Mouse (Mus musculus): ENCODE data around the gene Def8. TPM values are rescaled to one million over a fixed set of nuclear protein-coding genes. Genes with fewer than 3 reads are reported as not detected.

The Def8 gene
- 10 to 100 TPM; 75.4 to 77.6 TPM for total RNA-seq (2021)

DNA sequence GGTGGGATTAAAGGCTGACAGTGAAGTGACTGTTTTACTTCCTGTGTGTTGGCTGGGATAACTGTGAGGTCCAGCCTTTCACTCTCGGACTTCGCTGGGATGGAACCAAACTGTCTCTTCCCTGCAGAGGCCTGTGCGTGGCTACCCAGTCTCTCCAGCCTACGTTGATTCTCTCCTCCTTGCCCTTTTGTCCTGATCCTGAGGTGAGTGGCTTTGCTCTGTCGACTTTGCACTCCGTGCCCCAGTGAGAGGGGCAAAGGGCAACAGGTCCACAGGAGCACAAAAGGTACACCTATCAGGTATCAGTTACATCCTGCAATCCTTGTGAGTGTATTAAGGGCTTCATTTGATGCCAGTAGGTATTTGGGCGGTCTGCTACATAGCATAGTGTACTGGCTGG is at the start of gene Def8:
Def8 (plus strand) TSS at position 87 of the 400 bp plus-strand sequence.
- no peak for DNase-seq (ENCODE audit: extremely low spot score in 1 of 2, low spot score in 2 of 2)
- intact Hi-C loops (cut with DNase I), result no loop called here

- intact Hi-C loops (cut with DNase I), result no loop called here
- peak; percentile 91 to 96 for DNase-seq (ENCODE audit: extremely low spot score in 1 of 2, low spot score in 2 of 2)
These were observed 49.1 kb upstream of the Def8 start for GRCm38 (mm10) chr8:123374239-123374578.

DNA sequence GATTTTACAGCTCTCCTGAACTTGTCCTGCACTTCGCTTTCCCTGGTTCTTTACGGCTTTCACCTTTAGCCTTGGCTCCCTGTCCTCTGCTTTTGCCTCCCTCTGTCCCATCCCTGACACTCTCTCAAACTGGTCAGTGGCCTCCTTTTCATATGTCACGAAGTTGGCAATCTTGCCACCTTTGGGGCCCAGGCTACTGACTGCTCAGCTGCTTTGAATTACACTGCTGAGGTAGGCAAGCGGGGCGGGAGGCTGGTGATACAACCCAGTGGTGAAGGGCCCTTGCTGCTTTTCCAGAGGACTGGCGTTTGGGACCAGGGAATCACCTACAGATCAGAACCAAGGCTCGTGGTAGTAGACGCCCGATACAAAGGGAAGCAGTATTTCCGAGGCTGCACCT is 47.6 kb upstream of the Def8 start:
- intact Hi-C loops (cut with DNase I), result no loop called here
- no peak for DNase-seq (ENCODE audit: extremely low spot score in 1 of 2, low spot score in 2 of 2)

GRCm38 (mm10) chr8:123376106-123376505 is 47.2 kb upstream of the Def8 start:
- intact Hi-C loops (cut with DNase I), result no loop called here
- DNase-seq (ENCODE audit: extremely low spot score in 1 of 2, low spot score in 2 of 2), result no peak

DNA sequence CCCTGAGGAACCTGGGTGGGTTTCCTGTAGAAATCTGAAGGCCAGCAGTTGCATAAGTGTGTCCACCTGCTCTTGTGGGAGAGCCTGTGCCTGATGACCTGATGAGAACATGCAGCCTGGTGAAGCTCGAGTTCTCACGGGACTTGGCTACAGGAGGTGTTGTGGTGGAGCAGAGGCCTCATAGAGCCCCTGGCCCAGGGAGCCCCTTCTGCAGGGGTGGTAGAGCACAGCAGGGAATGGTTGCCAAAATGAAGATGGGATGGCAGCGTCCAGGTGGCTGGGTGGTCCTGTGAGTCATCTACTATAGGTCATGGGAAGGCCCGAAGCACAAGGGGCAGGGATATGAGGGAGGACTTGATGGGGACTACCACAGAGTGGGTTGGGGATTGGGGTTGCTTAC is 41.6 kb upstream of the Def8 start:
- intact Hi-C loops (cut with DNase I), result no loop called here
- DNase-seq (ENCODE audit: extremely low spot score in 1 of 2, low spot score in 2 of 2), result no peak

GRCm38 (mm10) chr8:123382516-123382915 is 40.8 kb upstream of the Def8 start:
- no peak for DNase-seq (ENCODE audit: extremely low spot score in 1 of 2, low spot score in 2 of 2)
- intact Hi-C loops (cut with DNase I), result no loop called here

DNA sequence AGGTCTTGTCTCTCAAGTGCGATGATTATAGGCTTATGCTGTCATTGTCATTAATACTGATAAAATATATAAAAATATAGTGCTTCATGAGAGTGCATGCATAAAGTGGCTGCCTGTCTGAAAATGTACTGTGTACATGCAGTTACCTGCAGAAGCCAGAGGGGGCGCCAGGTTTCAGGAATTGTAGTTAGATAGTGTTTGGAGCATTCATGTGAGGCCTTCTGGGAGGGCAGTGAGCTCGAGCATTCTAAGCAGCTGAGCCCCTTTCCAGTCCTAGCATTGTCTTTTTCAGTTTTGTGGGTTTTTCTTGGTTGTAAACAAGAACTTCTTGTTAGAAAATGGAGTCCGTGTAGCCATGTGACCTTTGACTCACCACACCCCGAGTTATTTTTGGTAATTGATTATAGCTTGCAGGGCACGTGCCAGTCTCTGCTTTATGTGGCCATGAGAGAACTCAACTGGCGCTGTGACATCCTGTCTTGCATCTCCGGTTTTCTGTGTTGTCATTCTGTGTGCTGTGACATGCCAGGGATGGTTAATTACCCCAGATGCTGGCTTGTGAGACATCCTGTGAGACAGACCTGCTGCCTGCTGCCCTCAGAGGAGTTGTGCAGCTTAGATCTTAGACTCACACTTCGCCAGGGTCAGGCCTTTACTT is 38.3 kb upstream of the Def8 start:
- DNase-seq (ENCODE audit: extremely low spot score in 1 of 2, low spot score in 2 of 2), result no peak
- intact Hi-C loops (cut with DNase I), result no loop called here

- intact Hi-C loops (cut with DNase I), result no loop called here
- no peak for DNase-seq (ENCODE audit: extremely low spot score in 1 of 2, low spot score in 2 of 2)
These were observed 36.3 kb upstream of the Def8 start for GRCm38 (mm10) chr8:123387041-123387440.

DNA sequence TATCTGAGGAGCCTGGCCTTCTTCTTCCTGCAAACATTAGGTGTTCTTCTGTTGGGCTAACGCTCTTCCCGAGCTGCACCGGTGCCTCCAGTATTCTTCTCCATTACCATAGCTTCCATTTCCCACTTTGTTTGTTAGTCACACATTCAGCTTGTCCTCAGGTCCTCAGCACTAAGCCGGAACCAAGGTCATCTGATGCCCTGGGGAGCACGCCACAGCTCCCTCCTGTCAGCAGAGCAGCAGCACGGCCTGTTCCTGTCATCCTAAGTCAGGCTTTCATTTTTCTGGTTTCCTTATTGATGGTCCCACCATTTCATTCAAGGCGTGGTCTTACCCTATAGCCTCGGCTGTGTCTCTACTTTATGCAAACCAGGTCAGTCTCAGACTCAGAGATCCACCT is 35.5 kb upstream of the Def8 start:
- no peak for DNase-seq (ENCODE audit: extremely low spot score in 1 of 2, low spot score in 2 of 2)
- intact Hi-C loops (cut with DNase I), result no loop called here

- intact Hi-C loops (cut with DNase I), result no loop called here
- DNase-seq (ENCODE audit: extremely low spot score in 1 of 2, low spot score in 2 of 2), result no peak
These were observed 34.3 kb upstream of the Def8 start for GRCm38 (mm10) chr8:123389026-123389425.

DNA sequence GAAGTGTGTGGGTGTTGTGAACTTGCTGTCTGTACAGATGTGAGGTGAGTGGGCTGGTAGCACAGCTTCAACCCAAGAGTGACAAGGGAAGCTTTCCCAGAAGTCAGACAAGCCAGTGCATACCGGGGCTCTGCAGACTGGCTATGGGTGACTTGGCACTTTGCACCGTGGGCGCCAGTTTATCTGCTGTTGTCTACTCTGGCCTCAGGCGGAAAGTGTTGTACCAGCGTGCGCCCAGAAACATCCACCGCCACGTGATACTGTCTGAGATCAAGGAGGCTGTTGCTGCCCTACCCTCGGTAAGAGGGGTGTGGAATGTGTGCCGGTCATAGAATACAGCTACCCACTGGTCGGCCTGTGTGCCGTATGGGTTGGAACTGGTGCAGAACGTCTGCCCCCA is 25.0 kb upstream of the Def8 start:
- DNase-seq (ENCODE audit: extremely low spot score in 1 of 2, low spot score in 2 of 2), result peak in 1 of 2 experiments; percentile 18
- intact Hi-C loops (cut with DNase I), result no loop called here

DNA sequence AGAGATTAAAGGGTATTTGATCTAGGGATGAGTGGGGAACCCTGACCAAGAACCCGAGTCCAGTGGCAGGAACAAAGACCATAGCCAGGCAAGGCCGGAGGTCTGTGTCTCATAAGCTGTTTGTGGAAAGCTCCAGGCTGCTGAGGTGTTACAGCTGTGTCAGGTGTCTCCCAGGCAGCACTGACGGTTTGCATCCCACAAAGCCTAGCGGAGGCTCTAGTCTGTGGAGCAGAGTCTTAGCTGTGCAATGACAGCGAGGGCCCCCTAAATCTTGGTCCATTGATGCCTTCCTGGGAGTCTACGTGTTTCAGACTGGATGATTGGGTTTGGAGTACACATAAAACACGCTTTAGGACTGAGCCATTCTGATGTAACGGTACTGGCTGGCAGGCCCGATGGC is 21.4 kb upstream of the Def8 start:
- DNase-seq (ENCODE audit: extremely low spot score in 1 of 2, low spot score in 2 of 2), result no peak
- intact Hi-C loops (cut with DNase I), result no loop called here

- intact Hi-C loops (cut with DNase I), result no loop called here
- DNase-seq (ENCODE audit: extremely low spot score in 1 of 2, low spot score in 2 of 2), result no peak
These were observed 20.5 kb upstream of the Def8 start for GRCm38 (mm10) chr8:123402730-123403326.

GRCm38 (mm10) chr8:123404521-123404920 is 18.8 kb upstream of the Def8 start:
- intact Hi-C loops (cut with DNase I), result no loop called here
- DNase-seq (ENCODE audit: extremely low spot score in 1 of 2, low spot score in 2 of 2), result no peak

- intact Hi-C loops (cut with DNase I), result no loop called here
- DNase-seq (ENCODE audit: extremely low spot score in 1 of 2, low spot score in 2 of 2), result peak; percentile 65 to 68
These were observed 16.5 kb upstream of the Def8 start, which contains the start of gene Mc1r for GRCm38 (mm10) chr8:123406786-123407185. Gene Mc1r, plus strand, starts transcription at chr8:123407107.

DNA sequence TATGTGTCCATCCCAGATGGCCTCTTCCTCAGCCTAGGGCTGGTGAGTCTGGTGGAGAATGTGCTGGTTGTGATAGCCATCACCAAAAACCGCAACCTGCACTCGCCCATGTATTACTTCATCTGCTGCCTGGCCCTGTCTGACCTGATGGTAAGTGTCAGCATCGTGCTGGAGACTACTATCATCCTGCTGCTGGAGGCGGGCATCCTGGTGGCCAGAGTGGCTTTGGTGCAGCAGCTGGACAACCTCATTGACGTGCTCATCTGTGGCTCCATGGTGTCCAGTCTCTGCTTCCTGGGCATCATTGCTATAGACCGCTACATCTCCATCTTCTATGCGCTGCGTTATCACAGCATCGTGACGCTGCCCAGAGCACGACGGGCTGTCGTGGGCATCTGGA is 15.7 kb upstream of the Def8 start:
- DNase-seq (ENCODE audit: extremely low spot score in 1 of 2, low spot score in 2 of 2), result no peak
- intact Hi-C loops (cut with DNase I), result no loop called here

DNA sequence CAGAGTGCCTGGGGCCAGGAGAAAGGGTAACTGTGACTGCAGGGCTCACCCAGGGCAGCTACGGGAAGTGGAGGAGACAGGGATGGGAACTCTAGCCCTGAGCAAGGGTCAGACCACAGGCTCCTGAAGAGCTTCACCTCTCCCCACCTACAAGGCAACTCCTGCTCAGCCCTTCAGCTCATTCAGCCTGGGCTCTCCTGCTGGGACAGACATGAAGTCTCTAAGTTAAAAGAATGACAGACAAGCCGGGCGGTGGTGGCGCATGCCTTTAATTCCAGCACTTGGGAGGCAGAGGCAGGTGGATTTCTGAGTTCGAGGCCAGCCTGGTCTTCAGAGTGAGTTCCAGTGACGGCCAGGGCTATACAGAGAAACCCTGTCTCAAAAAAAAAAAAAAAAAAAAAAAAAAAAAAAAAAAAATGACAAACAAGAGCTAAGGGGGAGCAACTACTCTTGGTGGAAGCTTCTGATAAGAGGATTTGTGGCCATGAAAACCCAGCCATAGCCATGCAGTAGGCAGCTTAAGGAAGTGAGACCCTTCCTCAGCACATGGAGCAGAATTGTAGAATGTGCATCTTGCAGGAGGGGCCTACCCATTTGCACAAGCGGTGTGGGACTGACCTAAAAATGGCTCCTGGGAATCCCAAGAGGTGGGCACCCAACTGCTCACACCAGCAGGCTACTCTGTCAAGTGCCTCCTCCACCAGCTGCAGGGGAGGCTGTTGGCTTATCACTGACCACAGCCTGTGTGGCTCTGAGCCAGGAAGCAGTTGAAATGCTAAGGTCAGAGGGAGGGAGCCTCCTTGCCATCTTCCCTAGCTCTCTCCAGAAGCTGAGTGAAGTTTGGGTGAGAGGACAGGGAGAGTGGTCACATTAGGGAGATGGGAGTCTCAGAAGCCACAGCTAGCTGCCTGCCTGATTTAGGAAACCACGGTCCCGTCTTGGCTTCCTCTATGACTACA is 14.5 kb upstream of the Def8 start:
- DNase-seq (ENCODE audit: extremely low spot score in 1 of 2, low spot score in 2 of 2), result no peak
- intact Hi-C loops (cut with DNase I), result no loop called here

DNA sequence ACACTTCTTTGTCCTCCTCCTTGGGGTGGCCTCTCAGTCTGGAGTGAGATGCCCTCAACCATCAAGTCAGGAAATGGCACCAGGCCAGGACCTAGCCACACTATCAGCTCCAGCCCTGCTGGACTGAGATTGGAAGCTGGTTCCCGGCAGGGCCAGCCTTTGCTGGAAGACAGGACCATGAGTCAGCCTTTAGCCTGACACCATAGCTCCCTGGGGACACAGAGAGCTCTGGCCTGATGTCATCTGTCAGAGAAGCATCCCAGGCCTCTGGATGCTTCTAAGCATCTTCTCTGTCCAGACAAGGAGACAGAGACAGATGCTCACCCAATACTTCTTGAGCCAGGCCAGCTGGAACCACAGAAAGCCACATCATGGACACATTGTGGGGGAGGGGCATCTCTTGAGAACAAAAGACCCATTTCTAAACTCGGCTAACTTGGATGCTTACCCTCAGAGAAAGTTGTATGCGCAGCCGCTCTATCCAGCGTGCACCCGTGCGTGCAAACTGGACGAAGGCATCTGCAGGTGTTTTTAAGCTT is 13.2 kb upstream of the Def8 start:
- peak in 1 of 2 experiments; percentile 75 for DNase-seq (ENCODE audit: extremely low spot score in 1 of 2, low spot score in 2 of 2)
- intact Hi-C loops (cut with DNase I), result no loop called here

GRCm38 (mm10) chr8:123410788-123411187 is 12.5 kb upstream of the Def8 start:
- intact Hi-C loops (cut with DNase I), result no loop called here

DNA sequence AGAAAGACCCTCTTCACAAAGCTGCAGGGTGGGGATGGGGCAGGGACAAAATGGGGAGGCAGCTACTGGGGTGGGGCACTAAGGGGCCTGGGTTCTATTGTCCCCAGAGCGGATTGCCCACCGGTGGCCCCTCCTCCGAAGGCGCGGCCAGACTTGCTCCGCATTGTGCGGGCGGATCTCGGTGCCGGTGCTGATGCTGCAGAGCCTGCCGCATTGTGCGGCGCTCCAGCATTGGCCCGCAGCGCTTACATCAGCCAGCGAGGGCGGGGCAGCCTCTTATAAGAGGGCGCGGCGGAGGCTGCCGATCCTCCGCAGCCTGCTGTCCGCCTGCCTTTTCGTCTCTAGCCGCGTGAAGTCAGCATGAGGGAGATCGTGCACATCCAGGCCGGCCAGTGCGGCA is 12.1 kb upstream of the Def8 start, which contains the start of gene Tubb3:
Tubb3 (plus strand) TSS at position 179 of the 400 bp plus-strand sequence.
- intact Hi-C loops (cut with DNase I), result no loop called here

More at GRCm38 (mm10) chr8:123410788-123411187, 12.5 kb upstream of the Def8 start:
- DNase-seq (ENCODE audit: extremely low spot score in 1 of 2, low spot score in 2 of 2), result no peak

More for the DNA sequence above, 12.1 kb upstream of the Def8 start, which contains the start of gene Tubb3:
- peak; percentile 88 to 90 for DNase-seq (ENCODE audit: extremely low spot score in 1 of 2, low spot score in 2 of 2)
